ENCODE assay signal across 10 mouse cellular contexts in the genomic region with DNA sequence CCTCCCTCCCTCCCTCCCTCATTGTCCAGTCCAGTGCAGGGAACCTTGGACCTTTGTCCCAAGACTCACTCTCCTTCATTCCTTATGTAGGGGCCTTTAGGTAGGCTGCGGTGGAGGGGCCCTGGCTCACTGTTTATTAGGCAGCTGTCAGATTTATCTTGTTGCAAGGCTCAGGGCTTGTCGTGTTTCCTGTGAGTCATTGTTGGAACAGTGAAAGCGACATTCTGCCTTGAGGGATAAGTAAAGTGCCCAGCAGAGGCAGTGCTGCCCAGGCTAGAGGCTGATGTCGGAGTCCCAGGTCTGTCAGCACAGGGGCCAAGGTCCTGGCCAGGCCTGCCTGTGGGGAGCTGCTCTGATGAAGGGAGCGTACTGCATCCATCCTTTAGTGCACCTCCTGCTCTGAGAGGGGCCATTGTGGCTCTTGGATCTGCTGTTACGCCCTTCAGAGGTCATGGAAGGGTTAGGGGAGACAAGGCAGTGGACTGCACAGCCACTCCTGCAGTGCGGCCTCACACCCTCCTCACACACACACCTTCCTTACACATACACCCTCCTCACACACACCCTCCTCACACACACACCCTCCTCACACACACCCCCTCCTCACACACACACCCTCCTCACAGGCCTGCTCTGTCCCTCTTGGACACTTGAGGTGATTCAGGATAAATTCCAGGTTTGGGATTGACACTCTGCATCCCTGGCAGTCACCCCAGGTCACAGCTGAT. TPM values are rescaled to one million over a fixed set of nuclear protein-coding genes. Genes with fewer than 3 reads are reported as not detected.
DNase-seq lines count a peak whose midpoint lies in the region; ATAC-seq and TF ChIP-seq lines count a peak whose summit lies in the region.
"Had no signal": no experiment of that assay in that cellular context is flagged by ENCODE, and none has a peak within 500 bp of the region (broad histone marks: within the 10 kb centered on the region; RNA-seq: fewer than 3 reads in every experiment).

No protein-coding gene starts in this region.

- peaks cover 52 to 88% of the 10 kb centered on the region in 2 experiments for H3K36me3 ChIP-seq in CH12.LX (replicated peaks in 1 of 2; ENCODE audit: control insufficient read depth in 1 of 2, insufficient read depth in 1 of 2, low read length in 1 of 2)
- H3K36me3 ChIP-seq in kidney, embryonic 16.5 days (ENCODE audit: insufficient read depth, low read length), result peaks cover 59% of the 10 kb centered on the region

- peaks cover 28 to 53% of the 10 kb centered on the region in 2 experiments for H3K4me1 ChIP-seq in CH12.LX (ENCODE audit: control insufficient read depth in 1 of 2, insufficient read depth in 2 of 2)
- H3K4me1 ChIP-seq in kidney, embryonic 16.5 days (ENCODE audit: insufficient read depth, low read length), result peaks cover 20% of the 10 kb centered on the region

- WGBS in kidney, embryonic 16.5 days, result 53% methylated on average over 7 of the region's 7 CpGs

- H3K4me3 ChIP-seq in CH12.LX (replicated peaks in 1 of 3; ENCODE audit: low read depth in 2 of 3, low read length in 2 of 3, poor library complexity in 1 of 3), result no peak overlapping the region
- H3K4me3 ChIP-seq in kidney, embryonic 16.5 days (ENCODE audit: low read length), result no peak overlapping the region
- H3K4me3 ChIP-seq: hindbrain, embryonic 12.5 days had no signal

- no peak for TF ChIP-seq POLR2A in CH12.LX (IDR thresholded peaks at IDR 0.05; ENCODE audit: low read depth, low read length)

- in situ Hi-C loops in CH12.LX (cut with MboI; ENCODE audit: low pct_ligation_motif_present, low pct_unique_long_range_greater_than_20kb, low sequenced_read_pairs), result no loop called here

- peak; percentile 67 for ATAC-seq in kidney, embryonic 16.5 days (ENCODE audit: low FRiP score, low TSS enrichment)
- no peak for ATAC-seq in CD4-positive, CD25-positive, alpha-beta regulatory T cell, adult 4 months

- H3K27ac ChIP-seq in CH12.LX (ENCODE audit: insufficient read depth, low read depth), result no peak overlapping the region
- peak overlapping the region; percentile 45; the same call in 1 of the 2 replicates for H3K27ac ChIP-seq in kidney, embryonic 16.5 days (ENCODE audit: low read length)

- no peaks in the 10 kb centered on the region for H3K79me2 ChIP-seq in CH12.LX (replicated peaks; ENCODE audit: control insufficient read depth, extremely low read depth, insufficient read depth, poor library complexity, severe bottlenecking)

- dilution Hi-C loops in CH12.LX (cut with MboI; ENCODE audit: extremely low pct_ligation_motif_present, extremely low pct_unique_long_range_greater_than_20kb, low sequenced_read_pairs), result no loop called here

- no peaks in the 10 kb centered on the region for H3K9me3 ChIP-seq in CH12.LX (replicated peaks; ENCODE audit: low read length)
- H3K9me3 ChIP-seq in kidney, embryonic 16.5 days (ENCODE audit: low read length), result no peaks in the 10 kb centered on the region
- H3K9me3 ChIP-seq: hindbrain, embryonic 12.5 days had no signal

- TF ChIP-seq EP300 in CH12.LX (IDR thresholded peaks at IDR 0.05; ENCODE audit: low read length), result no peak

- 0 out of 4 replicates have a peak, but pooled peaks of 1 of the 2 experiments have one; percentile 5 for TF ChIP-seq CTCF in CH12.LX (conservative IDR thresholded peaks at IDR 0.05 in 1 of 2, IDR thresholded peaks at IDR 0.05 in 1 of 2; ENCODE audit: low read depth in 2 of 2, low read length in 2 of 2)

- peak; percentile 46 for DNase-seq in kidney, adult 11 months
- DNase-seq in kidney, postnatal 10 days, result no peak
- DNase-seq in CH12.LX (ENCODE audit: extremely low read depth), result no peak
- DNase-seq in adrenal gland, postnatal 36 days, result peak; percentile 65 to 72
- DNase-seq in gastrocnemius, adult 8-10 months (ENCODE audit: low spot score in 2 of 2), result no peak
- DNase-seq in thymus, postnatal 14 days, result no peak
- DNase-seq: thymus, postnatal 4 days had no signal

- H3K9ac ChIP-seq in CH12.LX (ENCODE audit: insufficient read depth, low read depth), result no peak overlapping the region
- H3K9ac ChIP-seq in kidney, embryonic 16.5 days (replicated peaks; ENCODE audit: low read length), result no peak overlapping the region
- H3K9ac ChIP-seq: hindbrain, embryonic 12.5 days had no signal

- TF ChIP-seq RAD21 in CH12.LX (IDR thresholded peaks at IDR 0.05; ENCODE audit: low read depth, low read length), result no peak

- H3K4me2 ChIP-seq in CH12.LX (ENCODE audit: insufficient read depth, low read depth, poor library complexity, severe bottlenecking), result no peak overlapping the region
- H3K4me2 ChIP-seq in kidney, embryonic 16.5 days (replicated peaks; ENCODE audit: low read depth, low read length), result no peak overlapping the region
- H3K4me2 ChIP-seq: hindbrain, embryonic 12.5 days had no signal

- no peaks in the 10 kb centered on the region for H3K27me3 ChIP-seq in CH12.LX (replicated peaks)
- no peaks in the 10 kb centered on the region for H3K27me3 ChIP-seq in kidney, embryonic 16.5 days (ENCODE audit: insufficient read depth, low read length)
- H3K27me3 ChIP-seq: hindbrain, embryonic 12.5 days had no signal

TF ChIP-seq in CH12.LX, 34 proteins besides CTCF, POLR2A, EP300 and RAD21:
- TF ChIP-seq IRF4 (IDR thresholded peaks at IDR 0.05; ENCODE audit: low read depth, low read length) (peak; percentile 52; the same call in 1 of the 2 replicates), POLR2AphosphoS2 (IDR thresholded peaks at IDR 0.05; ENCODE audit: low read depth, low read length) (no peak), TBP (conservative IDR thresholded peaks at IDR 0.05; ENCODE audit: low read depth, low read length) (no peak)

RNA-seq across cellular contexts. Expression of a gene that starts 39.3 kb away (rescaled TPM):
- total RNA-seq in CH12.LX (2012; rRNA removed) (17.9 and 28.2 TPM in 2 replicates), CH12.LX (2014; rRNA removed) (17.5 and 18.5 TPM in 2 replicates)
- polyA plus RNA-seq in CH12.LX (2012; ENCODE audit: insufficient read length, low read depth), result 20.6 and 21.5 TPM in 2 replicates
- total RNA-seq in adrenal gland, postnatal 36 days (2021), result 100 to 1,000 TPM; 132 to 163 TPM
- 91.5 and 92.9 TPM in 2 replicates for polyA plus RNA-seq in kidney, embryonic 16.5 days (2015; fragmentation: Nextera tagmentation; extraction: Ambion mirVana)
- polyA plus RNA-seq in CD4-positive, CD25-positive, alpha-beta regulatory T cell, adult 4 months (2017; shearing (Covaris generic)), result 10 to 100 TPM; 11.9 to 18.9 TPM
- 10 to 100 TPM; 42.6 to 56.1 (median 50.7) TPM for total RNA-seq in gastrocnemius, adult 8-10 months (2022)

RNA-seq across cellular contexts. Expression of a gene that starts 45.2 kb away (rescaled TPM):
- total RNA-seq in CH12.LX (2012; rRNA removed), result 118 and 128 TPM in 2 replicates
- total RNA-seq in CH12.LX (2014; rRNA removed), result 47.6 and 48.6 TPM in 2 replicates
- 102 and 110 TPM in 2 replicates for polyA plus RNA-seq in CH12.LX (2012; ENCODE audit: insufficient read length, low read depth)
- 100 to 1,000 TPM; 117 to 134 TPM for total RNA-seq in adrenal gland, postnatal 36 days (2021)
- 123 and 131 TPM in 2 replicates for polyA plus RNA-seq in kidney, embryonic 16.5 days (2015; fragmentation: Nextera tagmentation; extraction: Ambion mirVana)
- 100 to 1,000 TPM; 277 to 424 TPM for polyA plus RNA-seq in CD4-positive, CD25-positive, alpha-beta regulatory T cell, adult 4 months (2017; shearing (Covaris generic))
- total RNA-seq in gastrocnemius, adult 8-10 months (2022), result 10 to 100 TPM in 2 of 4 experiments, 1 to 10 TPM in 2; 5.7 to 16.2 (median 12.4) TPM

Comparison
In these comparisons a context has a peak if more than half of its experiments do, and no peak if none do; other contexts are left out.
1. DNase-seq: peak in kidney, adult 11 months (single experiment) and adrenal gland, postnatal 36 days (2 of 2); none in kidney, postnatal 10 days (single experiment), CH12.LX (single experiment), gastrocnemius, adult 8-10 months (0 of 2) and thymus, postnatal 14 days (single experiment).